Mouse (Mus musculus): ENCODE data around the gene Duox2. TPM values are rescaled to one million over a fixed set of nuclear protein-coding genes. Genes with fewer than 3 reads are reported as not detected.
"Not testable (repeated sequence)": the region's sequence is repeated elsewhere in the genome, so short reads cannot be mapped to it uniquely, and the experiment has no call there.

Gene Duox2
- total RNA-seq (2015; ENCODE audit: low replicate concordance) (not detected in 2 replicates), total RNA-seq (2017; ENCODE audit: low replicate concordance) (not detected in 2 replicates)

DNA sequence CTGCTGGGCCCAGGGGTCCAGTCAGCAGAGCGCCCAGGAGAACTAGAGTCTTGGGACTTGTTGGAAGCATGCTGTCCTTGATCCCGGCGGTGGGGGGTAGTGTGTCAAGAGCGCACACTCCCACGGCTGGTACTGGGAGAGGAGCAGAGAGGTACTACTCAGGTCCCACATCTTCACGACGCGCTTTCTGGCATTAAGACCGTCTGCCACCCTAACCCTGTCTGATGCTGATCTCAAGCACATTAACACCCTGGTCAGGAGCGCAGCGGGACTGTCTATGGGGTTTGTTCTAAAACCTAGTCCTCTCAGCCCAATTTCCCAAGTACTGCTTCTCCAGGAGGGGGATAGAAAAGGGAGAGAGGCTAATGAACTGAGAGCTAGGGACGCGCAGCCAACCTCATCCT is at the start of gene Duox2:
TSS of gene Duox2 (minus strand) at position 354 of the 404 bp plus-strand sequence.
- no peak for ATAC-seq (replicated peaks; ENCODE audit: low FRiP score, poor library complexity, severe bottlenecking)

- no peak for ATAC-seq (replicated peaks; ENCODE audit: low FRiP score, poor library complexity, severe bottlenecking)
Observed at GRCm38 (mm10) chr2:122347257-122347656, 49.0 kb upstream of the Duox2 start.

DNA sequence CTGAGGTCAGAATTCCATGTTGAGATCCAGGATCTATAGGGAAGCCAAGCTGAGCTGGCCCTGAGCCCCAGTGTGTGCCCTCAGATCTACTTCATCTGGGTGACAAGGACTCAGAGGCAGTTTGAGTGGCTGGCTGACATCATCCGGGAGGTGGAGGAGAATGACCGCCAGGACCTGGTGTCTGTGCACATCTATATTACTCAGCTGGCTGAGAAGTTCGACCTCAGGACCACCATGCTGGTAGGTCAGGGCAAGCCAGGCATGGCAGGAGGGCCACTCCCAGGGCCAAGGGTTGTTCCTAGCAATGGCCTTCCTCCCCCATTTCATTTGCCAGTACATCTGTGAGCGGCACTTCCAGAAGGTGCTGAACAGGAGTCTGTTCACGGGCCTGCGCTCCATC is 47.9 kb upstream of the Duox2 start:
- ATAC-seq (replicated peaks; ENCODE audit: low FRiP score, poor library complexity, severe bottlenecking): not testable (repeated sequence)

DNA sequence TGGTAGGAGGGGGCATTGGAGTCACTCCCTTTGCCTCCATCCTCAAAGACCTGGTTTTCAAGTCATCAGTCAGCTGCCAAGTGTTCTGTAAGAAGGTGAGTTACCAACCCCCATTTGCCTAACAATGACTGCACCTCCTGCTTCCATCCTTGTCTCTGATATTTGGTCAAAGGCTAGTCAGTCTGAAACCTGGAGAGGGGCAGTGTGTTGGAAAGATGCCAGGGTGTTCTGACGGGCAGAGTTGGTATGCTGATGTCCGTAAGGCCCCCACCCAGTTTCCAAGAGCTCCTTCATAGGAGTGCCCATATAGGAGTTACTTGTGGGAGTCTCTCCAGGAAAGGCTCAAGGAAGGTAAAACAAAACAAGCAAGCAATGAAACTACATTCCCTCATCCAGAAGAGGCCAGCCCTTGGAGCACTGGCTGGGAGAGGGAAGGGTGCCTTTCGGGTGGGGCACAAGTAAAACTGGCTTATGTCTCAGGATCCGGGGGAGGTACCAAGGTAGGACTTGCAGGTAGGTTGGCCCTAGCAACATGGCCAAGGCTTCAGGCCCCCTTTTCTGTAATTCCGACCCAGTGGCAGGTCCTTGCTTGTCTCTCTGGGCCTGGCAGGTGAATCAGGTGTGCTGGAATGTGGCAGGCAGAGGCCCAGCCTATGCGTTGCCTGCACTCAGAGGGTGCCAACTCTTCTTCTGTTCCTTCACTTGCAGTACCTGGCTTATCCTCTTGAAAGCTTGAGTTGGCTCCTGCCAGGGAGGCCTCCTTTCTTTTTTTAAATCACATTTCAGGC is 47.1 kb upstream of the Duox2 start:
- ATAC-seq (replicated peaks; ENCODE audit: low FRiP score, poor library complexity, severe bottlenecking): no peak

GRCm38 (mm10) chr2:122337291-122337690 is 39.0 kb upstream of the Duox2 start:
- ATAC-seq (replicated peaks; ENCODE audit: low FRiP score, poor library complexity, severe bottlenecking): no peak

- ATAC-seq (replicated peaks; ENCODE audit: low FRiP score, poor library complexity, severe bottlenecking): no peak
Observed at GRCm38 (mm10) chr2:122334170-122334569, 35.9 kb upstream of the Duox2 start.

- ATAC-seq (replicated peaks; ENCODE audit: low FRiP score, poor library complexity, severe bottlenecking): no peak
Observed at GRCm38 (mm10) chr2:122332222-122332621, 34.0 kb upstream of the Duox2 start.

GRCm38 (mm10) chr2:122330317-122330716 is 32.1 kb upstream of the Duox2 start:
- not testable (repeated sequence) for ATAC-seq (replicated peaks; ENCODE audit: low FRiP score, poor library complexity, severe bottlenecking)

GRCm38 (mm10) chr2:122327986-122328385 is 29.7 kb upstream of the Duox2 start:
- ATAC-seq (replicated peaks; ENCODE audit: low FRiP score, poor library complexity, severe bottlenecking): no peak

- ATAC-seq (replicated peaks; ENCODE audit: low FRiP score, poor library complexity, severe bottlenecking): no peak
Observed at GRCm38 (mm10) chr2:122325361-122325760, 27.1 kb upstream of the Duox2 start.

DNA sequence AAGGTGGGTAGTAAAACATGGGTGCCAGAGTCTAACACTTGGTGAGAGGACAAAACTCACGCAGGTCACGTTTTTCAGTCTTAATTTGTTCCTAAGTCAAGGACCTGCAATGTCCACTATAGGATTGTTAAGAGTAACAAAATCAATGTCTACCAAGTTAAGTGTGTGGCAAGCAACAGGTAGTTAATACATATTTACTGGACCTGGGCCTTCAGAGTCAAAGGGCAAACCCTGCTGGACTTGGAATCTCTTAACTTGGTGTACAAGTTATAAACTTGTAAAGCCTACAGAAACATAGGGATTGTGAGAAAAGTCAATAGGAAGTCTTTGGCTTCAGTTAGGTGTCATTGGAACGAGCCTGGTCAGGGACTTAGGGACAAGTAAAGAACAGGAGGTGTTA is 26.3 kb upstream of the Duox2 start:
- no peak for ATAC-seq (replicated peaks; ENCODE audit: low FRiP score, poor library complexity, severe bottlenecking)

DNA sequence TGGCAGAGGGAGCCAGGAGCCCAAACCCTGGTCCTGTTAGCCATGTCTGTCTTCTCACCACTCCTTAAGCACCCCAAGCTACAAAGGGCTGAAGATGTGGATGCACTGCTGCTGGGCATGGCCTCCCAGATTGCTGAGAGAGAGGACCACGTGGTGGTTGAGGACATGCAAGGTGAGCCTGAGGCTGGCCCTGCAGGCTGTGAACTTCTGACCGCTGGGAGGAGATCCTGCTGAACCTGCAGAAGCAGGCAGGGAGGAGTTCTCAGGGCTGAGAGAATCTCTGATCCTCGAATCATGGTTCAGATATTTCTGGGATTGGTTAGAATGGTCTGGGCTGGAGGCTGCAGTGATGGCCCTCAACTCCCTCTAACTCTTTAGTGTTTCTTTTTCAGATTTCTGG is 25.7 kb upstream of the Duox2 start:
- ATAC-seq (replicated peaks; ENCODE audit: low FRiP score, poor library complexity, severe bottlenecking): no peak

DNA sequence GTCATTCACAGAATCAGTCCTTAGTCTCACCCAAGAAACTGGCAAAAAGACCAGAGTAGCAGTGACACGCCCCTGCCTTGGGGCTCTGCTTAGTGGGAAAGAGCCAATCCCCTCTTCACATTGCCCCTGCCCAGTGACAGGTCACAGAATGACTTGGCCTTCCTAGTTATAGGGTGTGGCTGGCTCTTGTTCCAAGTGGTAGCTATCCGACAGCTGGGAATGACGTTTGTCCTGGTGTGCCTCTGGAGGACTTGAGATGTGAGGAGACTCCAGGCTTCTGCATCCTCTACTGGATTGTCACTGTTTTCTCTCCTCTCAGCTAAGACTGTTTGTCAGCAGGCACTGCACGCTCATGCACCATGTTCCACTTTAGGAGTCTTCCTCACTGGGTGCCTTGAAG is 19.1 kb upstream of the Duox2 start:
- ATAC-seq (replicated peaks; ENCODE audit: low FRiP score, poor library complexity, severe bottlenecking): no peak

DNA sequence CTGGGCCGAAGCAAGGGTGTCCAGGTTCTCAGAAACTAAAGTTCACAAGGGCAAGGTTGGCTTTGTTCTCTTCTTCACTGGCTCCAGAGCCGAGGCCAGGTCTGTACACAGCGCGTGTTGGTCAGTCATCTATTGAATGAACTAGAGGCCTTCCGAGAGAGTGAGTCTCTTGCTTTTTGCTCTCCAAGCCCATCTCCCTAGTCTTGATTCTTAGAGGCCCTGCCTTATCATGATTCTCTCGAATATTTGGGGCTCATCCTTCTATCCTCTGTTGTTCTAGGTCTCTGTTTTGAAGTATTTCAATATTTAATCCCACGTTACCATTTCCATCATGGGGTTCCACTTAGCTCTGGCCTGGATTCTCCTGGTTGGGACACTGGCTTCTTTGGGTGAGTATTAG is 17.1 kb upstream of the Duox2 start, which contains the start of gene Duox1:
TSS of gene Duox1 (plus strand) at position 301 of the 400 bp plus-strand sequence.
- ATAC-seq (replicated peaks; ENCODE audit: low FRiP score, poor library complexity, severe bottlenecking): no peak

DNA sequence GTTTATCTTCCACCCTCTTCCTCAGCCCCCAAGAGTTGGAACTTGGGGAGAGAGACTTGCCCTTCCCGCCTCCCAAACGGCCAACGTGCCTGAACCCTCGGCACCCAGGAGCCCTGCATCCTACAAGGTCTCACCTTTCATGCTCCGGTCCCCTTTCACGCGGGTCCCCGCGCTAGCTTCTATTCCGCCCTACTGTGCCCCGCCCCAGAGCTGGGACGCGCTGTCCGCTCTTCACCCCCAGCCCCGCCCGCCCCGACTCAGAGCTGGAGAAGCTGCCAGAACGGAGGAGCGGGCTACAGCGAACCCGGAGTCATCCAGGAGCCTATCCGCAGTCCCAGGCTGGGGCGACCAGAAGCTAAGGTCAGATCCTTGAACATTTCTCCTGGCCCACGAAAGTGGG is 15.3 kb upstream of the Duox2 start, which contains the start of gene Duoxa1:
TSS of gene Duoxa1 (minus strand) at position 195 of the 400 bp plus-strand sequence.
- no peak for ATAC-seq (replicated peaks; ENCODE audit: low FRiP score, poor library complexity, severe bottlenecking)

DNA sequence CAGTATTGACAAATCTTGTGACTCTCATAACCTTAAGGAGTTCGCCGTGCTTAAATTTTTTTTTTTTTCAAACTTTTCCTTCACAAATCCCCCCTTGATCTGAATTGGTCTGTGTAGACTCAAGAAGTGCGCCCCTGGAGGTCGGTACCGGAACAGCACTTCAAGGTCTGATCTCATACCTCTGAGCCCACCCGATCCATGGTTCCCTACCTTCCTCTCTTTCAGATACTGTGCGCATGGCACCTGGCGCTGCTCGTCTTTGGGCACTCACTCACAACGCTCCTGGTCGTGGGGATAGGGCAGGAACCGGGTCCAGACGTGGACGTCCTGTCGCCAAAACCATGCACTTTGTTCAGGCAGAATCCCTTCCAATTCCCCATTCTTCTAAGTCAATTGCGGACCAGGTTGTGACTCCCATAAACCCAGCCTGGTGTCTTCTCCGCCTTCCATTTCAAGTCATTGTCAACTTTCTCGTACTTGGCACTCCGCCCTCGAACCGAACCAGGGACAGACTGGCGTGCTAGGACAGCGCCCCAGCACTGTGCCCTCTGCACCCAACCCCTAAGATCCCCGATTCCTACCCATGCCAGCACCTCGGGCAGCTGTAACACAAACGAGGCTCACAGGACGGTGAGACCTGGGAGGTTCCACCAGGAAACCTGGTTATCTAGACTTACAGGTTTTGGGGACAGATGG is 14.6 kb upstream of the Duox2 start:
- peak; percentile 61; the same call in 1 of the 2 replicates for ATAC-seq (replicated peaks; ENCODE audit: low FRiP score, poor library complexity, severe bottlenecking)

GRCm38 (mm10) chr2:122311561-122311960 is 13.3 kb upstream of the Duox2 start:
- ATAC-seq (replicated peaks; ENCODE audit: low FRiP score, poor library complexity, severe bottlenecking): no peak

DNA sequence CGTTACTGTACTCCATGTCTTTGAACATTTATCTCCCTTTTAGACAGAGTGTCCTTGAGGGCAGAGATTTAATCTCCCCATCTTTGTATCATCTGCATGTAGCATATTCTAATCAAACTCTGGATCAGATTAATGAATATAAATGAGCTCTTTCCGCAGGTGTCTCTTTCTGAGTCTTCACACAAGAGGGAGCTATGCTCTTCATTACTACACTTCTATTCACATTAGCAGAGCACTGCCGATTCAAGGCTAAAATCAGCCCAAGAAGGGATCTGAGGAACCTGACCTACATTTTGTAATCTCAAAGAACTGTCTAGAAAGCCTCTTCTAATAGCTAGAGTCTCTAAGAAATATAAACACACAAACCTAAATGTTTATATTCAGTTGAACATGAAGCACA is 11.4 kb upstream of the Duox2 start:
- no peak for ATAC-seq (replicated peaks; ENCODE audit: low FRiP score, poor library complexity, severe bottlenecking)

GRCm38 (mm10) chr2:122306184-122306583 is 7.9 kb upstream of the Duox2 start:
- ATAC-seq (replicated peaks; ENCODE audit: low FRiP score, poor library complexity, severe bottlenecking): no peak

GRCm38 (mm10) chr2:122305097-122305892 is 7.0 kb upstream of the Duox2 start:
- no peak for ATAC-seq (replicated peaks; ENCODE audit: low FRiP score, poor library complexity, severe bottlenecking)

All from erythroid progenitor cell, adult 5-6 weeks (primary cell).